Mouse (Mus musculus): ENCODE measurements around the gene Dclk1. TPM values are rescaled to one million over a fixed set of nuclear protein-coding genes. Genes with fewer than 3 reads are reported as not detected.
A peak's percentile ranks its signal among the peaks of the same experiment; 100 is the strongest.
"Not testable (repeated sequence)": the region's sequence is repeated elsewhere in the genome, so short reads cannot be mapped to it uniquely, and the experiment has no call there.

Dclk1 gene
- polyA plus RNA-seq (2015; fragmentation: Nextera tagmentation; extraction: Ambion mirVana): 24.6 and 31.3 TPM in 2 replicates

GRCm38 (mm10) chr3:55241730-55242421 lies at the start of gene Dclk1:
Gene Dclk1, plus strand, starts transcription at chr3:55242364.
- peak within 1 kb of the TSS; percentile 52 for H3K27ac ChIP-seq
- H3K4me3 ChIP-seq (replicated peaks): peak within 1 kb of the TSS; percentile 68
- peaks cover 22% of the 10 kb centered on the region for H3K27me3 ChIP-seq
- peaks cover 17% of the 10 kb centered on the region for H3K4me1 ChIP-seq
- no peak for ATAC-seq (replicated peaks; ENCODE audit: low FRiP score)
- peak within 1 kb of the TSS; percentile 95 for H3K4me2 ChIP-seq
- no peaks in the 10 kb centered on the region for H3K36me3 ChIP-seq
- peak within 1 kb of the TSS; percentile 66 for H3K9ac ChIP-seq
- no peaks in the 10 kb centered on the region for H3K9me3 ChIP-seq (replicated peaks)
- 35% methylated on average over 10 of the region's 10 CpGs for WGBS

DNA sequence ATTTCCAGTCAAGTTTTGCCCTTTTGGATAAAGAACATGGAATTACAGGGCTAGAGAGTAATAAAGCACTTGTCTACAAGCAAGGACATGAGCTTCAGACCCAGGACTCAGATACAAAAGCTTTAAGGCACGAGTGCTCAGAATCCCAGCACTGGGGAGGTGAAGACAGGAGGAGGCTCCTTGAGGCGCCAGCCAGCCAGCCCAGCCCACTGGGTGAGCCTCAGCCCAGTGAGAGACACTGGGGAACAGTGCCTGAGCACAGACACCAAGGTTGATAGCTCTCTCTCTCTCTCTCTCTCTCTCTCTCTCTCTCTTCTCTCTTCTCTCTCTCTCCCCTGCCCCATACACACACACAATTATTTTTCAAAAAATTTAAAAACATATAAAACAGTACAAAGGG lies 48.8 kb upstream of the Dclk1 start:
- no peak overlapping the region for H3K4me2 ChIP-seq
- H3K9ac ChIP-seq: no peak overlapping the region
- H3K4me1 ChIP-seq: no peaks in the 10 kb centered on the region
- H3K27me3 ChIP-seq: no peaks in the 10 kb centered on the region
- no peak overlapping the region for H3K4me3 ChIP-seq (replicated peaks)
- H3K9me3 ChIP-seq (replicated peaks): no peaks in the 10 kb centered on the region
- ATAC-seq (replicated peaks; ENCODE audit: low FRiP score): no peak
- no peak overlapping the region for H3K27ac ChIP-seq
- no peaks in the 10 kb centered on the region for H3K36me3 ChIP-seq
- 61% methylated on average over 2 of the region's 2 CpGs for WGBS

- Histone ChIP-seq H3K27ac (no peak overlapping the region), H3K36me3 (no peaks in the 10 kb centered on the region), H3K4me1 (no peaks in the 10 kb centered on the region), H3K27me3 (no peaks in the 10 kb centered on the region), H3K9ac (no peak overlapping the region), H3K9me3 (replicated peaks) (no peaks in the 10 kb centered on the region), H3K4me3 (replicated peaks) (no peak overlapping the region), H3K4me2 (no peak overlapping the region)
- 80% methylated on average over 8 of the region's 8 CpGs for WGBS
- no peak for ATAC-seq (replicated peaks; ENCODE audit: low FRiP score)
Measured at GRCm38 (mm10) chr3:55194792-55195191, 47.4 kb upstream of the Dclk1 start.

- H3K9me3 ChIP-seq (replicated peaks): no peaks in the 10 kb centered on the region
- H3K27me3 ChIP-seq: no peaks in the 10 kb centered on the region
- H3K4me1 ChIP-seq: no peaks in the 10 kb centered on the region
- no peak overlapping the region for H3K9ac ChIP-seq
- 62% methylated on average over 5 of the region's 5 CpGs for WGBS
- H3K4me2 ChIP-seq: no peak overlapping the region
- H3K36me3 ChIP-seq: no peaks in the 10 kb centered on the region
- ATAC-seq (replicated peaks; ENCODE audit: low FRiP score): no peak
- H3K4me3 ChIP-seq (replicated peaks): no peak overlapping the region
- no peak overlapping the region for H3K27ac ChIP-seq
Measured at GRCm38 (mm10) chr3:55195581-55196327, 46.4 kb upstream of the Dclk1 start.

GRCm38 (mm10) chr3:55196328-55196710 lies 45.8 kb upstream of the Dclk1 start:
- no peaks in the 10 kb centered on the region for H3K27me3 ChIP-seq
- no peak overlapping the region for H3K9ac ChIP-seq
- H3K36me3 ChIP-seq: no peaks in the 10 kb centered on the region
- ATAC-seq (replicated peaks; ENCODE audit: low FRiP score): no peak
- no peak overlapping the region for H3K4me3 ChIP-seq (replicated peaks)
- H3K4me1 ChIP-seq: no peaks in the 10 kb centered on the region
- WGBS: 83% methylated on average over 2 of the region's 2 CpGs
- no peak overlapping the region for H3K4me2 ChIP-seq
- no peaks in the 10 kb centered on the region for H3K9me3 ChIP-seq (replicated peaks)
- H3K27ac ChIP-seq: no peak overlapping the region

- H3K4me3 ChIP-seq (replicated peaks); H3K36me3 ChIP-seq; H3K4me2 ChIP-seq; ATAC-seq (replicated peaks; ENCODE audit: low FRiP score); H3K4me1 ChIP-seq; H3K9ac ChIP-seq; H3K9me3 ChIP-seq (replicated peaks); H3K27ac ChIP-seq; H3K27me3 ChIP-seq: not testable (repeated sequence)
- 96% methylated on average over 11 of the region's 11 CpGs for WGBS
Measured at GRCm38 (mm10) chr3:55203621-55204020, 38.5 kb upstream of the Dclk1 start.

- Histone ChIP-seq H3K4me3 (replicated peaks) (no peak overlapping the region), H3K9me3 (replicated peaks) (no peaks in the 10 kb centered on the region)
Measured at GRCm38 (mm10) chr3:55206413-55206812, 35.8 kb upstream of the Dclk1 start.

DNA sequence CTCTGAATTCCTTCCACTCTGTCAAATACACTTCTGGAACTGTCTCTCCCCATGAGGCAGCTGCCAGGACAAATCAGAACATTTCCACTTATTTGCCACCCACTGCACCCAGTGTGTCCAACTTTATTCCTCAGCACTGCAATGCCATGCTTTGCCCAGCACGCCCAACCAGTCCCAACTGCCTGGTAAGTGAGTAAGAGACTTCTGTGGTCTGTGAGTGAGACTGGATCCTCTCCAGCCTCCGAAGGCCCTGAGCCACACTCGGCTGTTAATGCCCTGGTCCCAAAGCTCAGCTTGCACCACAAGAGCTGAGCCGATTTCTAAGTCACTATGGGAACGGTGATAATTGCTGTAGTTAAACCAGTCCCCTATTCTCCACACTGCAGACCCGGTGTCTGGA lies 34.5 kb upstream of the Dclk1 start:
- H3K4me3 ChIP-seq (replicated peaks): no peak overlapping the region
- no peak overlapping the region for H3K9ac ChIP-seq
- H3K4me2 ChIP-seq: no peak overlapping the region
- no peaks in the 10 kb centered on the region for H3K27me3 ChIP-seq
- H3K9me3 ChIP-seq (replicated peaks): no peaks in the 10 kb centered on the region
- H3K27ac ChIP-seq: no peak overlapping the region
- ATAC-seq (replicated peaks; ENCODE audit: low FRiP score): no peak
- WGBS: 51% methylated on average over 6 of the region's 6 CpGs
- H3K36me3 ChIP-seq: no peaks in the 10 kb centered on the region
- no peaks in the 10 kb centered on the region for H3K4me1 ChIP-seq

More at GRCm38 (mm10) chr3:55206413-55206812, 35.8 kb upstream of the Dclk1 start:
- 97% methylated on average over 2 of the region's 2 CpGs for WGBS
- Histone ChIP-seq H3K9ac (no peak overlapping the region), H3K4me1 (no peaks in the 10 kb centered on the region), H3K27me3 (no peaks in the 10 kb centered on the region), H3K36me3 (no peaks in the 10 kb centered on the region), H3K4me2 (no peak overlapping the region), H3K27ac (no peak overlapping the region)
- ATAC-seq (replicated peaks; ENCODE audit: low FRiP score): no peak

DNA sequence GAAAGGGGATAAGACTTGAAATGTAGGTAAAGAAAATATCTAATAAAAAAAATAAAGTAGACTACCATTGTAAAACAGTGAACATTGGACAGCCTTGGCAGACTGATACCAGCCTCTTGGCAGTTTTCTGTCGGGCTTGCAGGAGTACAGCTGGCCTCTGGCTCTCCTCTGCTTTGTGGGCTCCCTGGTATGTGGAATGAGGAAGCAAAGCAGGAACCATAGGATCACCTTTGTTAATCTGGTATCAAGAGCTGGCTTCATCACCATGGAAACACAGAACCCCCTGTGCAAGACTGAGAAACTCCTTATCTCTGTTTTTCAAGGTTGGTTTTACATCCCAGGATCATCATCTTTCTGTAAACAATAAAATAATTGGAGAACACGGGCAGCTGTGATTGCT lies 29.9 kb upstream of the Dclk1 start:
- no peak overlapping the region for H3K4me2 ChIP-seq
- no peak for ATAC-seq (replicated peaks; ENCODE audit: low FRiP score)
- H3K9me3 ChIP-seq (replicated peaks): no peaks in the 10 kb centered on the region
- H3K4me1 ChIP-seq: peaks cover 14% of the 10 kb centered on the region
- no peak overlapping the region for H3K4me3 ChIP-seq (replicated peaks)
- WGBS: 35% methylated on average over 2 of the region's 2 CpGs
- no peaks in the 10 kb centered on the region for H3K27me3 ChIP-seq
- no peak overlapping the region for H3K9ac ChIP-seq
- no peak overlapping the region for H3K27ac ChIP-seq
- no peaks in the 10 kb centered on the region for H3K36me3 ChIP-seq

DNA sequence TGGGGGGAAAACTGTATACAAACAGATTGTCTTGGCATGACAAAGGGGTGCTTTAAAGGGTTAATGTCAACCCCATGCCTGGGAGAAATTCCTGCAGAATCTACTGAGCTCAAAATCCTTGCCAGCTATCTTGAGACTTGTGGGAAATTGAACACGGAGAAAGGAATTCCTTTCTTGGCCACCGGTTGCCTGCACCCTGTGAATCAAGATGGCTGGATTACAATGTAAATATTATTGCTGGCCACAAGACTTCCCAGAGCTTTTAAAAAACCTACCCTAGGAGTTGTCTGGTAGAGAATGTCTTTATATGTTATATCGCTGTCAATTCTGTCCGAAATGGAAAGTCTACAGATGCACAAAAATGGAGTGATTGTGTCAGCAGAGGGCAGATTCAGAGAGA lies 28.4 kb upstream of the Dclk1 start:
- H3K4me1 ChIP-seq: peaks cover 14% of the 10 kb centered on the region
- H3K27me3 ChIP-seq: no peaks in the 10 kb centered on the region
- no peaks in the 10 kb centered on the region for H3K36me3 ChIP-seq
- H3K9me3 ChIP-seq (replicated peaks): no peaks in the 10 kb centered on the region
- H3K4me3 ChIP-seq (replicated peaks): no peak overlapping the region
- no peak overlapping the region for H3K4me2 ChIP-seq
- H3K9ac ChIP-seq: no peak overlapping the region
- ATAC-seq (replicated peaks; ENCODE audit: low FRiP score): 0 out of 2 replicates have a peak, but pooled peaks have one; percentile 22
- WGBS: 23% methylated on average over 4 of the region's 4 CpGs
- 0 out of 2 replicates have a peak overlapping the region, but pooled peaks have one; percentile 20 for H3K27ac ChIP-seq

DNA sequence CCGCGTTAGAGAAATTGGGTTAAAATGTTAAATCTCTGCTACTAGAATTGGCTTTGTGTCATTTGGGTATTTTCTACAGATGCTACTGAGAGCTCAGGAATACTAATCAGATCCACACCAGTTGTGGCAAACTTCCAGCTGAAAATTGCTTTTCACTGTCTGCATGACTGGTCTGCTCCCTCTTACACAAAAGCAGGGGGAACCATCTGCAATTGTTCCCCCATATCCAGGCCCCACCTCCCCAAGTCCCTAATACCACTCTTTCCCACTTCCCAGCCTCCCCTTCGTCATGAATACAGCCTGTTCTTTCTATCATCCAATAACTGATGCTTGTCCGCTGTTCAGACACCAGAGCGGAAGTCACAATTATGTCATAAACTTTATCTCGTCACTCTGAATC lies 27.8 kb upstream of the Dclk1 start:
- Histone ChIP-seq H3K9ac (no peak overlapping the region), H3K36me3 (no peaks in the 10 kb centered on the region), H3K9me3 (replicated peaks) (no peaks in the 10 kb centered on the region), H3K4me3 (replicated peaks) (no peak overlapping the region), H3K4me2 (no peak overlapping the region), H3K27me3 (no peaks in the 10 kb centered on the region), H3K27ac (0 out of 2 replicates have a peak overlapping the region, but pooled peaks have one; percentile 20), H3K4me1 (peaks cover 14% of the 10 kb centered on the region)
- ATAC-seq (replicated peaks; ENCODE audit: low FRiP score): no peak
- WGBS: 61% methylated on average over 6 of the region's 6 CpGs

DNA sequence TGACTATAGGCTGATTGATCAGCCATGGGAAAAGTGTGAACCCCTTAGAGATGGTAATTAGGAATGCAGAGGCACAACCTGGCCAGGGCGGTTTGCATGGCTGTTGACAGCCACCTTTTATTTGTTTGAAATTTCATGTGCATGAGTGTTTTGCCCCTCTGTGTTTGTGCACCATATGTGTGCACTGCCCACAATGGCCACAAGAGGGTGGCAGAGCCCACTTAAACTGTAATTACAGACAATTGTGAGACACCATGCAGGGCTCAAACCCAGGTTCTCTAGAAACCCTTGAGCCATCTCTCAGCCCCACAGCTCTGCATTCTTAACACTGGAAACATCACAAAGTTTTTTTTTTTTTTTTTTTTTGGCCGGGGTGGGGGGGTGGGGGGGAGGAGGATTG lies 19.7 kb upstream of the Dclk1 start:
- H3K4me3 ChIP-seq (replicated peaks): no peak overlapping the region
- H3K27me3 ChIP-seq: no peaks in the 10 kb centered on the region
- 84% methylated on average over 2 of the region's 2 CpGs for WGBS
- peaks cover 5% of the 10 kb centered on the region for H3K4me1 ChIP-seq
- H3K9ac ChIP-seq: no peak overlapping the region
- no peak overlapping the region for H3K27ac ChIP-seq
- H3K9me3 ChIP-seq (replicated peaks): peaks cover 7% of the 10 kb centered on the region; the same call in 1 of the 2 replicates
- ATAC-seq (replicated peaks; ENCODE audit: low FRiP score): no peak
- no peak overlapping the region for H3K4me2 ChIP-seq
- no peaks in the 10 kb centered on the region for H3K36me3 ChIP-seq
